Mouse (Mus musculus) neural tube, embryonic 14.5 days (tissue): ENCODE measurements around the gene Fkbp14. TPM values are rescaled to one million over a fixed set of nuclear protein-coding genes. Genes with fewer than 3 reads are reported as not detected.

Experiments
- ATAC-seq: fragments of 200-750 bp; cut with Nextera tagmentation; 2 replicates; pipeline ENCODE4 v1.8.0; 2017; ENCODE audit warnings: low read depth, mild to moderate bottlenecking, moderate TSS enrichment, moderate library complexity
- H3K27ac ChIP-seq: fragments of 300-500 bp; sonication (generic); 2 replicates; pipeline ENCODE4 v1.5.1; 2014; ENCODE audit warnings: low read depth, mild to moderate bottlenecking, control low read depth, low read length, moderate library complexity, mixed read lengths
- H3K27me3 ChIP-seq: fragments of 300-500 bp; sonication (generic); 2 replicates; pipeline ENCODE4 v1.6.1; 2014; ENCODE audit warnings: low read length; ENCODE audit not compliant: control insufficient read depth, insufficient read depth
- H3K36me3 ChIP-seq: fragments of 300-500 bp; sonication (generic); 2 replicates; pipeline ENCODE4 v1.6.1; 2014; ENCODE audit warnings: low read length, mixed read lengths; ENCODE audit not compliant: control insufficient read depth, insufficient read depth
- H3K4me1 ChIP-seq: fragments of 300-500 bp; sonication (generic); 2 replicates; pipeline ENCODE4 v1.6.1; 2014; ENCODE audit warnings: low read length; ENCODE audit not compliant: control insufficient read depth, insufficient read depth
- H3K4me2 ChIP-seq: fragments of 300-500 bp; sonication (generic); 2 replicates; pipeline ENCODE4 v1.6.1; 2014; ENCODE audit warnings: mild to moderate bottlenecking, low read depth, low read length, control low read depth
- H3K4me3 ChIP-seq: fragments of 300-500 bp; sonication (generic); 2 replicates; pipeline ENCODE4 v1.5.1; 2014; ENCODE audit warnings: low read depth, low read length, control low read depth, mixed read lengths
- H3K9ac ChIP-seq: fragments of 300-500 bp; sonication (generic); replicated peaks from 2 replicates; pipeline ENCODE4 v1.6.1; 2014; ENCODE audit warnings: low read depth, mild to moderate bottlenecking, control low read depth, low read length, mixed read lengths
- H3K9me3 ChIP-seq: fragments of 300-500 bp; sonication (generic); 2 replicates; pipeline ENCODE4 v1.6.1; 2016; ENCODE audit warnings: low read length; ENCODE audit not compliant: control insufficient read depth
- WGBS: fragments of 180-500 bp; shearing (Covaris S2); extraction: QIAGEN DNeasy Blood & Tissue Kit; methylation state at CpG from one replicate; pipeline ENCODE4 v1.1.7; 2014; 5-methylcytosine and 5-hydroxymethylcytosine counted together
- polyA plus RNA-seq: library from polyadenylated mRNA; unstranded; fragments of >200 nt; fragmentation: Nextera tagmentation; extraction: Ambion mirVana; gene quantifications from 2 replicates; pipeline ENCODE4 v1.2.1, GENCODE M21; 2014

The Fkbp14 gene
- polyA plus RNA-seq, 1 experiment from 2014 or later, result 9.1 TPM

GRCm38 (mm10) chr6:54593766-54594468, 3.2 kb downstream of the Fkbp14 start:
- ATAC-seq, result no peak
- Histone ChIP-seq H3K9me3 (no peaks in the 10 kb centered on the region), H3K27ac (no peak overlapping the region), H3K36me3 (no peaks in the 10 kb centered on the region), H3K4me2 (peak overlapping the region; percentile 78), H3K4me1 (peaks cover 17% of the 10 kb centered on the region), H3K27me3 (peaks cover 2% of the 10 kb centered on the region; the same call in 1 of the 2 replicates), H3K4me3 (no peak overlapping the region; the same call in 1 of the 2 replicates), H3K9ac (peak overlapping the region; percentile 61; the same call in 1 of the 2 replicates)
- WGBS, result 63% methylated on average over 8 of the region's 8 CpGs

GRCm38 (mm10) chr6:54592938-54593535, 4.1 kb downstream of the Fkbp14 start:
- Histone ChIP-seq H3K27ac (peak overlapping the region; percentile 73), H3K9ac (peak overlapping the region; percentile 61), H3K9me3 (no peaks in the 10 kb centered on the region), H3K4me2 (peak overlapping the region; percentile 78), H3K4me3 (peak overlapping the region; percentile 52), H3K36me3 (no peaks in the 10 kb centered on the region), H3K4me1 (peaks cover 17% of the 10 kb centered on the region), H3K27me3 (peaks cover 2% of the 10 kb centered on the region; the same call in 1 of the 2 replicates)
- under 1% methylated on average over 20 of the region's 20 CpGs for WGBS
- peak; percentile 91 for ATAC-seq

DNA sequence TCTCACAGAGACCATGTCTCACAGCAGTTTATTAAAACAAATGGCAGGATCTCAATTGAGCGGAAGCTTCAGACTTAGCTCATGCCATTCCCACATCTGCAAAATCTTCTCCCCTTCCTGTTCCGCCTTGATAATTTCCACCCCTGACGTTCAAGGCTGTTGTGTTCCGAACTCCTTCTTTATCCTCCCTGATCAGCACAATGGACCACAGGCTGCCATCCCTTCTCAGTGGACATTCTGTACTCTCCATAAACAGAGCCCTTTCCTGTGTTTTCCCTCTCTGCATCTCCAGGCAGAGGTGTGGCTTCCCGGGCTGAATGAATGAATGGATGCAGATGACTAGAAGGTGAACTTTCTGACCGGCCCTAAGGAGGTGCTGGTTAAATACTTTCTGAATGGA, 5.3 kb downstream of the Fkbp14 start:
- no peak for ATAC-seq
- WGBS, result 47% methylated on average over 6 of the region's 6 CpGs
- H3K4me3 ChIP-seq, result peak overlapping the region; percentile 12; the same call in 1 of the 2 replicates

DNA sequence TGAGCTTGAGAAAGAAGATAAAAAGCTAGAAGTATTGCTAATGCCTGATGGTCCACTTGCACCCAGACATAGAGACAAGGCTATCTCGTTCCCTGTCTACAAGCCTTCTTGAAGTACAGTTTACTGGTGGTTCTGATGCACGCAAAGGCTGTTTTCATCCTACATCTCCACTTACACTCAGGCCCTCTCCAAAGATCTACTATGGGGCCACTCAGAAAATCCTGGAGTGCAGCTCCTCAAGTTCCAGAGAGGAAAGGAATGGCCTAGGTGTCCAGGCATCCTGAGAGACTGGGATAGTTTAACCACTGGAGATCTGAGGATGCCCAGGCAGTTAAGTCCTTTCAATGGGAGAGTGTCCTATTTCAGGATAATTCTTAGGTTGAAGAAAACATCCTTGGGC, 6.4 kb downstream of the Fkbp14 start:
- Histone ChIP-seq H3K27me3 (peaks cover 2% of the 10 kb centered on the region; the same call in 1 of the 2 replicates), H3K4me1 (peaks cover 8% of the 10 kb centered on the region; the same call in 1 of the 2 replicates), H3K4me2 (no peak overlapping the region), H3K27ac (no peak overlapping the region), H3K4me3 (no peak overlapping the region), H3K9ac (no peak overlapping the region), H3K36me3 (no peaks in the 10 kb centered on the region), H3K9me3 (no peaks in the 10 kb centered on the region)
- 94% methylated on average over 2 of the region's 2 CpGs for WGBS
- no peak for ATAC-seq

More for the DNA sequence above, 5.3 kb downstream of the Fkbp14 start:
- Histone ChIP-seq H3K9me3 (no peaks in the 10 kb centered on the region), H3K36me3 (no peaks in the 10 kb centered on the region), H3K4me1 (peaks cover 15% of the 10 kb centered on the region; the same call in 1 of the 2 replicates), H3K9ac (no peak overlapping the region), H3K27ac (no peak overlapping the region), H3K27me3 (peaks cover 2% of the 10 kb centered on the region; the same call in 1 of the 2 replicates), H3K4me2 (peak overlapping the region; percentile 35; the same call in 1 of the 2 replicates)

GRCm38 (mm10) chr6:54588212-54588611, 8.9 kb downstream of the Fkbp14 start:
- Histone ChIP-seq H3K4me2 (no peak overlapping the region), H3K9ac (no peak overlapping the region), H3K27me3 (no peaks in the 10 kb centered on the region), H3K36me3 (no peaks in the 10 kb centered on the region), H3K27ac (no peak overlapping the region), H3K9me3 (no peaks in the 10 kb centered on the region), H3K4me3 (no peak overlapping the region), H3K4me1 (0 out of 2 replicates have a peak, but pooled peaks cover 6% of the 10 kb centered on the region)
- WGBS, result 33% methylated on average over 1 of the region's 1 CpGs
- ATAC-seq, result no peak

DNA sequence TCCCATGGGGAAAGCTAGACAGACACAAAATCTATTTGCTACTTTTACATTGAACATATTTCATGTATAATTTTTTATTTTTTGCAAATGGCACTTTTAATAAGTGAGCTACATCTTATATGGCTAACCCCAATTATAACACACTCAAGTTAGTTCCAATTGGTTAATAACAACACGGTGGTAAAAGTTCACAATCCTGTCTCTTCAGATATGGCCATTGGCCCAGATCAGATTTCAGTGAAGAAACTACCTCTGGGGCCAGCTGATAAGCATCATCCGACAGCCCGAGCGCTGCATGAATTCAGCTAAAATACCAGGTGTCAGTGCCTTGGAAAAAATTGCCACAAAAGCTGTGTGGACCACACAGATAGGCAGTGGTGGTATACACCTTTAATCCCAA, 9.4 kb downstream of the Fkbp14 start:
- Histone ChIP-seq H3K4me3 (no peak overlapping the region), H3K27ac (no peak overlapping the region), H3K4me1 (0 out of 2 replicates have a peak, but pooled peaks cover 6% of the 10 kb centered on the region), H3K9me3 (no peaks in the 10 kb centered on the region), H3K9ac (no peak overlapping the region), H3K27me3 (no peaks in the 10 kb centered on the region), H3K36me3 (no peaks in the 10 kb centered on the region), H3K4me2 (no peak overlapping the region)
- ATAC-seq, result no peak
- WGBS, result 86% methylated on average over 4 of the region's 4 CpGs

DNA sequence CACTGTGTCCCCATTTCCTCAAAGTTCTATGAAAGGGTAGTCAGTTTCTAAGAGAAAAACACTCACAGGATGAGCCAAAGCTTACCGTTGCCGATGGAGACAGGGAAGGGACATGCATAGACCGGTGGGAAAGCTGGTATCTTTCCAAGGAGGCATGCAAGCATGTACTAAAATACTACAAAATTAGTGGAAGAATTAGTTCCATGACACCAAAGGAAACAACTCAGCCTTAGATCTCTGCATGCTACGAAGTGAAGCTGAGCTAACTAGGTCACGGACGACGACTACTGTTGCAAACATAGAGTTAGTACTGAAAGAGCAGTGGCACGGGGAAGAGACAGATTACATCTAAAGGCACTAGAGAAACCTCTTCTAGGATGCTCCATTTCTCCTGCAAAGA, 10.2 kb downstream of the Fkbp14 start:
- 0 out of 2 replicates have a peak, but pooled peaks cover 4% of the 10 kb centered on the region for H3K4me1 ChIP-seq
- no peak overlapping the region for H3K9ac ChIP-seq
- H3K27me3 ChIP-seq, result no peaks in the 10 kb centered on the region
- ATAC-seq, result no peak
- no peaks in the 10 kb centered on the region for H3K36me3 ChIP-seq
- no peaks in the 10 kb centered on the region for H3K9me3 ChIP-seq
- no peak overlapping the region for H3K4me2 ChIP-seq
- no peak overlapping the region for H3K27ac ChIP-seq
- no peak overlapping the region for H3K4me3 ChIP-seq
- 74% methylated on average over 8 of the region's 8 CpGs for WGBS

DNA sequence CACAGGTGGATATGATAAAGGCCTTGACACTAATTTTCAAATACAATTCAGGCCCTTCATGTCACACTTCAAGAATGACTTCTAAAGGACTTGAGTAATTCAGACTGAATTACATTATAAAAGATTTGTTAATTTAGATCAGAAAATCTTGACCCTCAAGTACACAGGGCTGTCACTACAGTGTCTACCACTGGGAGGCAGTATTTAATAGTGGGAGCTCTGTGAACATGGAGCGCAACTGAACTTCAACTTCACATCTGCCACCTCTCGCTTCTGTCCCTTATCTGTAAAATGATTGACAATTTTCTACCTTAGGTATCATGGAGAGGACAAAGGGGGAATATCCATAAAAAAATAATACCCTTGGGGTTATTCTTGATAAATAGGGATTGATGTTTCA, 10.9 kb downstream of the Fkbp14 start:
- Histone ChIP-seq H3K9ac (no peak overlapping the region), H3K4me2 (no peak overlapping the region), H3K4me1 (0 out of 2 replicates have a peak, but pooled peaks cover 2% of the 10 kb centered on the region), H3K27me3 (no peaks in the 10 kb centered on the region), H3K27ac (no peak overlapping the region), H3K9me3 (no peaks in the 10 kb centered on the region), H3K4me3 (no peak overlapping the region), H3K36me3 (no peaks in the 10 kb centered on the region)
- 25% methylated on average over 2 of the region's 2 CpGs for WGBS
- ATAC-seq, result no peak
